10 mouse cellular contexts compared by ENCODE assay signal in the genomic region with DNA sequence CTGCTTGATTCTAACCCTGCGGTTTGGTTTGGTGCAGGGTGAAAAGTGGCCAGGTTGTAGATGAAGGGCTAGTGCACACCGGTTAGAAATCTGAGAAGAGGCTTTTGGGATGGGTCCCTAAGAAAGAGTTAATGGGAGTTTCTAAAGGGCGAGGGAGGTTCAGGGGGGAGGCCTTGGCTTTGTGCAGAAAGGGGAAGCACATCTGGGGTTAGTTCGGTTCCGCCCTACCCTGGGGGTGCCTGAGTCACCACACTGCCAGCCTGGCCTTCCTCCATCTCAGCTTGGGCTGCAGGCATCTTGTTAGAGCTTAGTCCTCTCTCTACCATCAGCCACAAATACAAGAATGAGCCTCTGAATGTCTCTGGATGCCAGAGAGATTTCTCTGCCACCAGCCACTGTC. TPM values are rescaled to one million over a fixed set of nuclear protein-coding genes. Genes with fewer than 3 reads are reported as not detected.
DNase-seq lines count a peak whose midpoint lies in the region.
"Had no signal": no experiment of that assay in that cellular context is flagged by ENCODE, and none has a peak within 500 bp of the region (broad histone marks: within the 10 kb centered on the region; RNA-seq: fewer than 3 reads in every experiment).

No protein-coding gene starts in this region.

- peak; percentile 96 for DNase-seq in heart, adult 11 months
- no peak for DNase-seq in heart, adult 8-10 months (ENCODE audit: low spot score)
- DNase-seq in 3T3-L1 (ENCODE audit: low read depth, low spot score) = peak; percentile 95
- DNase-seq in R1 (ENCODE audit: low read depth, low spot score) = peak; percentile 48
- DNase-seq in lung, postnatal 25 days (ENCODE audit: low spot score) = peak; percentile 44
- no peak for DNase-seq in kidney, postnatal 14 days
- DNase-seq in layer of hippocampus, postnatal 36 days = no peak
- no peak for DNase-seq in thymus, adult 18-20 months
- DNase-seq: gastrocnemius, postnatal 36 days; kidney, postnatal 25 days had no signal

RNA-seq across cellular contexts. Expression of a gene that starts 8.3 kb away (rescaled TPM):
- total RNA-seq in heart, adult 8-10 months (2022) = 100 to 1,000 TPM; 332 to 446 (median 375) TPM
- total RNA-seq in layer of hippocampus, postnatal 36 days (2021) = 10 to 100 TPM; 14.5 to 24.0 TPM

RNA-seq across cellular contexts. Expression of a gene that starts 13.9 kb away (rescaled TPM):
- 100 to 1,000 TPM; 209 to 232 (median 227) TPM for total RNA-seq in heart, adult 8-10 months (2022)
- 100 to 1,000 TPM; 233 to 254 TPM for total RNA-seq in layer of hippocampus, postnatal 36 days (2021)

RNA-seq across cellular contexts. Expression of a gene that starts 27.1 kb away (rescaled TPM):
- 10 to 100 TPM in 1 of 4 experiments, 1 to 10 TPM in 3; 8.1 to 10.3 (median 8.6) TPM for total RNA-seq in heart, adult 8-10 months (2022)
- total RNA-seq in layer of hippocampus, postnatal 36 days (2021) = 10 to 100 TPM; 19.6 to 19.7 TPM

RNA-seq across cellular contexts. Expression of a gene that starts 39.1 kb away (rescaled TPM):
- total RNA-seq in heart, adult 8-10 months (2022) = 10 to 100 TPM; 28.2 to 33.7 (median 30.4) TPM
- 10 to 100 TPM; 54.7 to 60.7 TPM for total RNA-seq in layer of hippocampus, postnatal 36 days (2021)

RNA-seq across cellular contexts. Expression of a gene that starts 51.4 kb away (rescaled TPM):
- 1 to 10 TPM; 7.2 to 9.1 (median 7.5) TPM for total RNA-seq in heart, adult 8-10 months (2022)
- 10 to 100 TPM; 10.9 to 11.8 TPM for total RNA-seq in layer of hippocampus, postnatal 36 days (2021)

Comparison
In these comparisons a context has a peak if more than half of its experiments do, and no peak if none do; other contexts are left out.
1. DNase-seq: peak in heart, adult 11 months (single experiment), 3T3-L1 (single experiment), R1 (single experiment) and lung, postnatal 25 days (single experiment); none in heart, adult 8-10 months (single experiment), kidney, postnatal 14 days (single experiment), layer of hippocampus, postnatal 36 days (0 of 2) and thymus, adult 18-20 months (0 of 2).
2. RNA of a gene that starts 8.3 kb away (total RNA-seq): 332 to 446 TPM in heart, adult 8-10 months; 14.5 to 24.0 TPM in layer of hippocampus, postnatal 36 days; every median in the first group is over 10 times any median in the second.